Mouse (Mus musculus) embryonic fibroblast, embryonic 13.5 days (primary cell): ENCODE data around the gene Slc24a4. TPM values are rescaled to one million over a fixed set of nuclear protein-coding genes. Genes with fewer than 3 reads are reported as not detected.

Experiments used
- H3K27ac ChIP-seq: 2 replicates; pipeline ENCODE4 v1.5.1; 2012; ENCODE audit warnings: low read length, control low read depth, inconsistent platforms; ENCODE audit not compliant: insufficient read depth
- H3K4me1 ChIP-seq: 2 replicates; pipeline ENCODE4 v1.6.1; 2011; ENCODE audit warnings: low read length; ENCODE audit not compliant: control insufficient read depth, insufficient read depth
- H3K4me3 ChIP-seq: 2 replicates; pipeline ENCODE4 v1.5.1; 2011; ENCODE audit warnings: mild to moderate bottlenecking, control low read depth, low read length; ENCODE audit not compliant: insufficient read depth
- CTCF ChIP-seq: IDR thresholded peaks from 2 replicates; pipeline ENCODE4 v1.5.1; 2011; ENCODE audit warnings: mild to moderate bottlenecking, control low read depth, low read length, moderate library complexity, borderline replicate concordance; ENCODE audit not compliant: insufficient read depth
- POLR2A ChIP-seq: IDR thresholded peaks from 2 replicates; pipeline ENCODE4 v1.6.1; 2011; ENCODE audit warnings: low read depth, mild to moderate bottlenecking, control low read depth, low read length, moderate library complexity
- polyA plus RNA-seq: library from polyadenylated mRNA; stranded (reverse); fragments of >200 nt; gene quantifications from 2 replicates; pipeline ENCODE4 v1.2.4, GENCODE M21; 2011; ENCODE audit warnings: low read depth; ENCODE audit not compliant: missing spikeins, insufficient read length

Gene Slc24a4
- polyA plus RNA-seq, 1 experiment = not detected

- H3K27ac ChIP-seq = no peak overlapping the region
- TF ChIP-seq POLR2A = no peak
- peaks cover 12% of the 10 kb centered on the region; the same call in 1 of the 2 replicates for H3K4me1 ChIP-seq
- no peak overlapping the region for H3K4me3 ChIP-seq
These were observed 160.3 kb downstream of the Slc24a4 start for GRCm38 (mm10) chr12:102288846-102289245.

GRCm38 (mm10) chr12:102289568-102289967 lies 161.0 kb downstream of the Slc24a4 start:
- Histone ChIP-seq H3K27ac (no peak overlapping the region), H3K4me3 (no peak overlapping the region), H3K4me1 (peaks cover 12% of the 10 kb centered on the region; the same call in 1 of the 2 replicates)
- no peak for TF ChIP-seq CTCF
- TF ChIP-seq POLR2A = no peak

- Histone ChIP-seq H3K4me3 (no peak overlapping the region), H3K4me1 (peaks cover 19% of the 10 kb centered on the region; the same call in 1 of the 2 replicates)
These were observed 162.1 kb downstream of the Slc24a4 start for GRCm38 (mm10) chr12:102290662-102291061.

GRCm38 (mm10) chr12:102291686-102292085 lies 163.2 kb downstream of the Slc24a4 start:
- TF ChIP-seq CTCF = no peak
- TF ChIP-seq POLR2A = no peak
- peaks cover 11% of the 10 kb centered on the region; the same call in 1 of the 2 replicates for H3K4me1 ChIP-seq
- no peak overlapping the region for H3K27ac ChIP-seq
- no peak overlapping the region for H3K4me3 ChIP-seq

More at GRCm38 (mm10) chr12:102290662-102291061, 162.1 kb downstream of the Slc24a4 start:
- TF ChIP-seq CTCF (no peak), POLR2A (no peak)
- no peak overlapping the region for H3K27ac ChIP-seq

GRCm38 (mm10) chr12:102292501-102293215 lies 164.1 kb downstream of the Slc24a4 start:
- TF ChIP-seq POLR2A (no peak), CTCF (no peak)
- Histone ChIP-seq H3K4me1 (peaks cover 6% of the 10 kb centered on the region; the same call in 1 of the 2 replicates), H3K27ac (no peak overlapping the region), H3K4me3 (no peak overlapping the region)

GRCm38 (mm10) chr12:102294634-102295033 lies 166.1 kb downstream of the Slc24a4 start:
- Histone ChIP-seq H3K4me1 (peaks cover 10% of the 10 kb centered on the region; the same call in 1 of the 2 replicates), H3K27ac (no peak overlapping the region), H3K4me3 (no peak overlapping the region)
- TF ChIP-seq POLR2A (no peak), CTCF (no peak)

- Histone ChIP-seq H3K4me1 (peaks cover 10% of the 10 kb centered on the region; the same call in 1 of the 2 replicates), H3K4me3 (no peak overlapping the region), H3K27ac (no peak overlapping the region)
- no peak for TF ChIP-seq POLR2A
- no peak for TF ChIP-seq CTCF
These were observed 166.7 kb downstream of the Slc24a4 start for GRCm38 (mm10) chr12:102295230-102295629.

GRCm38 (mm10) chr12:102295662-102296061 lies 167.1 kb downstream of the Slc24a4 start:
- peaks cover 10% of the 10 kb centered on the region; the same call in 1 of the 2 replicates for H3K4me1 ChIP-seq
- H3K27ac ChIP-seq = no peak overlapping the region
- H3K4me3 ChIP-seq = no peak overlapping the region
- TF ChIP-seq POLR2A (no peak), CTCF (no peak)

- Histone ChIP-seq H3K4me3 (no peak overlapping the region), H3K27ac (no peak overlapping the region), H3K4me1 (peaks cover 10% of the 10 kb centered on the region; the same call in 1 of the 2 replicates)
- no peak for TF ChIP-seq POLR2A
- TF ChIP-seq CTCF = no peak
These were observed 167.8 kb downstream of the Slc24a4 start for GRCm38 (mm10) chr12:102296361-102296760.

- no peak overlapping the region for H3K4me3 ChIP-seq
- TF ChIP-seq CTCF = no peak
- no peak for TF ChIP-seq POLR2A
- H3K4me1 ChIP-seq = peaks cover 10% of the 10 kb centered on the region; the same call in 1 of the 2 replicates
- H3K27ac ChIP-seq = no peak overlapping the region
These were observed 168.4 kb downstream of the Slc24a4 start for GRCm38 (mm10) chr12:102296967-102297366.
